Mouse (Mus musculus): ENCODE results near the gene Olfr1310.
"Not testable (repeated sequence)": the region's sequence is repeated elsewhere in the genome, so short reads cannot be mapped to it uniquely, and the experiment has no call there.

The Olfr1310 gene

DNA sequence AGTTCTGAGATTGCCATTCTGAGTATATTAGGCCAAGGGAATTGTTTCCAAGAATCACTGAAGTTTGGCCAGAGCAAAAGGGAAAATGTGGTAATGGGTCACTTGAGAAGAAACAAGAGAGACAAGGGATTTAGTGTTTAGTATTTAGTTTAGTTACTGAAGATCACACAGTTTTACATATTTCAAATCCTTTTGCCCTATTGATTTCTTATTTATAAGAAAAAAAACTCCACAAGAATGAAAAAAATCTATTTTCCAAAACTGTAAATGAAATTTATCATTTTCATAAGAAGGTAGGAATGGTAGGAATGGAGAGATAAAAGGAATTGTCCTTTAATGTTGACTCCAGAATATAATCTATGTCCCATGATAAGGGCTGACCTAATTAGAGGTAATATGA lies at the start of gene Olfr1310:
Gene Olfr1310 (minus strand): TSS at position 101 of the 400 bp plus-strand sequence.
- no peak for DNase-seq (ENCODE audit: low spot score)

- no peak for DNase-seq (ENCODE audit: low spot score)
Measured at GRCm38 (mm10) chr2:112050138-112050537, 37.6 kb upstream of the Olfr1310 start, which contains the start of gene Olfr1312. TSS of gene Olfr1312 (minus strand) at chr2:112050238.

DNA sequence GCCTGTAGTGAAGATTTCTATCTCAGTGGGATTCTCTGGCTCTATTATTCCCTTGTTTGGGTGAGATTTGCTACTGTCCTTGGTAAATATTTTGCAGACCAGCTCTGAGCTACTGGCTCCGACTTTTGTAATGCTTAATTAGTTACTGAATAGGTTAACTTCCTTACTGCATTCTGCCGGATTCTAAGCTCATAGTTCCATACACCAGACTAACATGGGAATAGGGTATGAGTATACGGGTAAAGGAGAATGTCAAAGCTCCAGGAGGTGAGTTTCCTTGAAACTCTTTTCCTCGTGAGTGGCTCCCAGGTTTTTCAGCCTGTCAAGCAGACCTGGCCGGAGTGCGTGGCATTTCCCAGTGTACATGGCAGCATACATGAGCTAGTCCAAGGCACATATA lies 14.5 kb upstream of the Olfr1310 start:
- not testable (repeated sequence) for DNase-seq (ENCODE audit: low spot score)

- no peak for DNase-seq (ENCODE audit: low spot score)
Measured at GRCm38 (mm10) chr2:112024312-112024711, 11.8 kb upstream of the Olfr1310 start, which contains the start of gene Olfr1311. TSS of gene Olfr1311 (minus strand) at chr2:112024412.

DNA sequence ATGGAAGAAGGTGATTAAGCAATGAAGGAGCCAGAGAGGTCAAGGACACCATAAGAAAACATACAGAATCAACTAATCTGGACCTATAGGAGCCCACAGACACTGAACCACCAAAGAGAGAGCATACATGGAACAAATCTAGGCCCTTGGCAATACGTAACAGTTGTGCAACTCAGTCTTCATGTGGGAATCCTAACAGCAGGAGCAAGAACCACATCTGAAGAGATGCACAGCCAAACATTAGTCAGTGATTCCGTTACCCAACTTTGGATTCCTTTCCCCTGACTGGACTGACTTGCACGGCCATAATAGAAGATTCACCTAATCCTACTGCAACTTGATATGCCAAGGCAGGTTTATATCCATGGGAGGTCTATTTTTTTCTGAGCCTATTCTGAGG lies 2.4 kb upstream of the Olfr1310 start:
- no peak for DNase-seq (ENCODE audit: low spot score)

- DNase-seq (ENCODE audit: low spot score) = no peak
Measured at GRCm38 (mm10) chr2:111990181-111990580, 22.3 kb downstream of the Olfr1310 start, which contains the start of gene Olfr1309. TSS of gene Olfr1309 (minus strand) at chr2:111990281.

DNA sequence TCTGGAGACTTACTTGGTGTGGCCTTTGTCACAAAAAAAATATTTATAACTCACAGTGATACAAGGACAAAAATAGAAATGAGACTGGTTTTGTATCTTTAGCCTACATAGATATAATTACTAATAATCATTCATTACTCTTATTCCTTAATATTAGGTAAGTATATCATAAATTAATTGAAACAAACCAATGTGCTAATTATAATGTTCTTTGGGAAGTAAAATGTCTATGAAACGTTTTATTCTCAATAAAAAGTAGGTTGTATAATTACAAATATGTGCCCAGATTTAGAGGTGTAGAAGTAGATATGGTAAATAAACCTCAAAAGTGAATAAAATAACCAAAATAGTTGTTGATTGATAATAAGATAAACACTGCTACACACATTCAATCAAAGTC lies 47.7 kb downstream of the Olfr1310 start, which contains the start of gene Olfr1308:
Gene Olfr1308 (minus strand): TSS at position 101 of the 400 bp plus-strand sequence.
- DNase-seq (ENCODE audit: low spot score) = no peak
